Mouse (Mus musculus): ENCODE measurements at regions not wholly inside any gene's neighbourhood (a gene's known extent, or its start where the extent isn't known, plus 50 kb on each side); places are given as distances from the start of the nearest gene placed in this dataset.

DNA sequence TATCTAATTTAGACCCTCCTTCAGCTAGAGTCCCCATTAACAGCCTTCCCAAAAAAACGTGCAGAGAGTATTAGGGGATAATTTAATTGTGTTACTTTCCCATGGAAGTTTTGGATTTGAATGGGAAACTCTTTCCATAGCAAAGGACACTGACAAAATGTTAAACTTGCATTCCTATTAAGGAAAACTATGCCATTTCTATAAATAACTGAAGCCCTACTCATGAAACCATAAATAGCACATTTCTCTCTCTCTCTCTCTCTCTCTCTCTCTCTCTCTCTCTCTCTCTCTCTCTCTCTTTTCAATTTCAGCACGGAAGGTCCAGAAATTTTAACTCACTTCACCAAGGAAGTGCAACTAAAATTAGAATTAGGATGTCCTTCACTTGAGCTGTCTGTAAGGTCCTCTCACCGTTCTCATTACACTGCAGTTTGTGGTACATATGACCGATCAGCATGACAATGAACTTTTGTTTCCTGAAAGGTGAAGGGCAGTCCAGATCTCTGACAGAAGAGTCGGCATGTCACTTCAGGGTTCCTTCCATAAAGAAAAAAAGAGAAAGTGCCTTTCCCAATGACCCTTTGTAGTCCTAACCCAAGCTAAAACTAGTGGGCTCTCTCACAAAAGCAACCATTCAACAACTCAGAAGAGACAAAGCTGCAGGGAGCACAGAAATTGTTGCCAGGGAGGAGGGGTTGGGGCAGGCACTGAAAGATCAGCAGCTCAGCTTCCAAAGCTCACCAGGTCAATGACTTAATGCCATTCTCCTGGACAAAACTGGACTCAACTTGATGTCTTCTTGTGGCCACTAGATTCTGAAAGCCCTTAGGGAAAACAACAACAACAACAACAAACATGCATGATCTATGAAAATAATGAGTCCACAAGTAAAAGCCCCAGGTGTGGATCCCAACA lies 696.9 kb downstream of the Diaph3 start:
- DNase-seq (ENCODE audit: low spot score) = peak; percentile 15

DNA sequence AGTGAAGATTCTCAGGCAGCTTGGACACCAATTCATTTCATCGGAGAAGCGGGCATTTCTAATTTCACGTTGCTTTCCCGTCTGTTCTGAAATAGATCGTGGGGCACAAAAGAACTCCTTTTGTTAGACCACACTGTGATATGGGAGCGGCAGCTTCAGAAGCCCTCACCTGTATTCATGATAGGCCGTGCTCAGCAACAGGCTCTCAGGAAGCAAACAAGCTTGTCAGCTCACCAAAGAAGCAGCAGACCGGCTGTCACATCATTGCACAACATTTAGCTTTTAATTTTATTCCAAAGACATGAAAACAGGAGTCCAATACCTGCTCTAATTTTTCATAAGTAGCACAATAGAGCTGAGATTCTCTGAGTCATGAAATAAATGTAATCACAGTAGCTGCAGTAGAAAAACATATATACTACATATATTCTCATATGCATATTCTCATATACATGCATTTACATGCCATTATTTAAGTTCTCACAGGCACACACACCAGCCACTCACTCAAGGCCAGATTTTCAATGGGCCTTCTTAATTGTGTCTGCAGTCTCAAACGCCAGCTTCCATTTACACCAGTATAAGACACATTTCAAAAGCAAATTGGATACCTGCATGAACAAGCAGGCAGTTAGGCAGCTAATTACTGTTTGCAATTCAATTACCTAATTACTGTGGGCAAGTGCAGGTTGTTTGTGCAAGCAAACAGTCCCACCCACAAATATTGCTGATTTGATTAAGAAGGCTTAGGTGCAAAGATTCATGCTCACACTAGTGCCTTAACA lies 698.9 kb downstream of the Diaph3 start:
- no peak for DNase-seq (ENCODE audit: low spot score)

GRCm38 (mm10) chr14:86437383-86437782 lies 703.7 kb downstream of the Diaph3 start:
- no peak for DNase-seq (ENCODE audit: low spot score)

DNA sequence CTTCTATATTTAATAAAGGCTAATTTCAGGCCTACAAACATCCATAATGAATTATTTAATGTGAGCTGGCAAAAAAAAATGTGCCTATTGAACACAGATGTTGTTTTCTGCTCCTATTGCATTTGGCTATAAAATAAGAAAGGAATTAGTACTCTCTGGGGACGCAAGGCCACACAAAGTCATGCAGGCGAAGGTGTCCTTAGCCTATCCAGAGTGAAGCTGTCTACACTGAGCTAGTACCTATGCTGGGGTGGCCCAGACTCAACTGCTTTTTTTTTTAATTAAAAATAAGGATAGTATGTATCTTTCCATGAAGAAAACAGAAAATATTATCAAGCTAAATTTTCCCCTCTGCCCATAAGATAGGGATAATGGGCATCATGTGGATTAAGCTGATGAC lies 705.7 kb downstream of the Diaph3 start:
- no peak for DNase-seq (ENCODE audit: low spot score)

DNA sequence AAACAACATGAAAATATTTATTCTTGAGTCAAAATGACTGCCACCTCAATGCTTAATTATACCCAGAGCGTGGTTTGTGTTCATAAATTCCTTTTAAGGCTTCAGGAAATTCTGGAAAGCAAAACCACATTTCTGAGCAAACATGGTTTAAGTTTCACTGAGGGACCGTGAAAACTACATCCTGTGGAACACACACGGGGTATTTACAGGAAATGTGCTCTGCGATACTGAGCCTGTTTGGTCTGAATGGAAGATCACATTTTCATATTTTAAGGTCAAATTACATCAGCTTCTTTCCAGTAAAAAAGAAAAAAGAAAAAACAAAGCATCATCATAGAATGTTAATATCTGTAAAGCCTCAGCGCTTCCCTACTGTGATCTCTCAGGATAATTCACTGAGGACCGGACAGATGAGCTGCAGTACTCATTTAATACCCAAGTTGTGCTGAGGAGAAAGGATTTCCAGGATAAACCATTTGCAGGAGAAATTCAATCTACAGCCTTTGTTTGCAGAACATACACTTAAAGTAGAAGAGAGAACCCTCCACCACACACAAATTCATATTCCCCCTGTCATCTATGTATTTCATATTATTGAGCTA lies 709.7 kb downstream of the Diaph3 start:
- no peak for DNase-seq (ENCODE audit: low spot score)

DNA sequence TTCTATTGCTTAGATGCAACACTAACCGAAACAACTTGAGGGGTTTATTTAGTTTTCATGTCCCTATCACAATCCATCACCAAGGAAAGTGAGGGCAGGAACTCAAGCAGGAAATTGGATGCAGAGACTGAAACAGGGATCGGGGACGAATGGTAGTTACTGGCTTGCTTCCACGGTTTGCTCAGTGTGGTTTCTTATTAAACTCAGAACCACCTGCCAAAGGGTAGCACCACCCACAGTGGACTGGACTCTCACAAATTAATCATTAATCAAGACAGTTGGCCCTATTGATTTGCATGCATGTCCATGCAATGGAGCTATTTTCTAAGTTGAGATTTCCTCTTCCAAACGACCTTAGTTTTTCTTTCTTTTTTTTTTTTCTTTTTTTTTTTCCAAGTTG lies 719.2 kb downstream of the Diaph3 start:
- no peak for DNase-seq (ENCODE audit: low spot score)

GRCm38 (mm10) chr14:86419959-86420598 lies 721.0 kb downstream of the Diaph3 start:
- no peak for DNase-seq (ENCODE audit: low spot score)

- no peak for DNase-seq (ENCODE audit: low spot score)
Measured at GRCm38 (mm10) chr14:86396876-86397275, 744.2 kb downstream of the Diaph3 start.

- DNase-seq (ENCODE audit: low spot score) = no peak
Measured at GRCm38 (mm10) chr14:86395951-86396361, 745.1 kb downstream of the Diaph3 start.

- DNase-seq (ENCODE audit: low spot score) = no peak
Measured at GRCm38 (mm10) chr14:86395531-86395930, 745.5 kb downstream of the Diaph3 start.

DNA sequence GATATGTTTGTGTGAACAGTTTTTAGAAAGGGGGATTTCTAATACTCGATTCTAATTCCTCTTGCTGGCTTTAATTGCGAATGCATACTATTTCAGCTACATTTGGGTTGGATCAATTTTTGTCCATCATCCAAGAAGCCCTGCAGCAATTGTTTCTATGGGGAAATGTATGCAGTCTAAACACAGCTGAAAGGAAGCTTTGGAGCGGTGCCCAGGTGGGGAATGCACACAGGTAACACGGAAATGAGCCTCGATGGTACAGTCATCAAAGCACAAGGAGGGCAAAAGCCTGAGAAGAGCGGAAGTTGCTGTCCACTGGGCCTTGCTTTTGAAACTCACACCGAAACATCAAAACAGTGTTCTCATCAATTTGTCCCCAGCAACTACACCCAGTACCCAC lies 746.0 kb downstream of the Diaph3 start:
- DNase-seq (ENCODE audit: low spot score) = no peak

- no peak for DNase-seq (ENCODE audit: low spot score)
Measured at GRCm38 (mm10) chr14:86385136-86385535, 755.9 kb downstream of the Diaph3 start.

DNA sequence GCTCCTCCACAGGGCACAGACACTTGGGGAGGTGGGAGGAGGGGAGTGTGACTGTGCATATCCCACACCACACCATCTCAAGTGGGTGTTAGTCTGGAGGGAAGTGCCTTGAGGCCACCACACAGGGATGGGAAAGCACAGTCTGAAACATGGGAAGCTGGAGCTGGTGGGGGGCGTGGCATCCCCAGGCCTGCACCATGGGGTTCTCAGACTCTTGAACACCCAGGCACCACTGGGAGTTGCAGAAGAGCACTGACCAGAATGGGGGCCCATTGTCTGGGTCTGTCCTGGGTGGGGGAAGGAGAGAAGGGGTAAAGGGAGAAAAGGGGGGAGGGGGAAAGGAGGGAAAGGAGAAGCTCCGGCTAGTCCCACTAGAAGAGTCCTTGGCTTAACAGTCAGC lies 776.0 kb downstream of the Diaph3 start:
- no peak for DNase-seq (ENCODE audit: low spot score)

DNA sequence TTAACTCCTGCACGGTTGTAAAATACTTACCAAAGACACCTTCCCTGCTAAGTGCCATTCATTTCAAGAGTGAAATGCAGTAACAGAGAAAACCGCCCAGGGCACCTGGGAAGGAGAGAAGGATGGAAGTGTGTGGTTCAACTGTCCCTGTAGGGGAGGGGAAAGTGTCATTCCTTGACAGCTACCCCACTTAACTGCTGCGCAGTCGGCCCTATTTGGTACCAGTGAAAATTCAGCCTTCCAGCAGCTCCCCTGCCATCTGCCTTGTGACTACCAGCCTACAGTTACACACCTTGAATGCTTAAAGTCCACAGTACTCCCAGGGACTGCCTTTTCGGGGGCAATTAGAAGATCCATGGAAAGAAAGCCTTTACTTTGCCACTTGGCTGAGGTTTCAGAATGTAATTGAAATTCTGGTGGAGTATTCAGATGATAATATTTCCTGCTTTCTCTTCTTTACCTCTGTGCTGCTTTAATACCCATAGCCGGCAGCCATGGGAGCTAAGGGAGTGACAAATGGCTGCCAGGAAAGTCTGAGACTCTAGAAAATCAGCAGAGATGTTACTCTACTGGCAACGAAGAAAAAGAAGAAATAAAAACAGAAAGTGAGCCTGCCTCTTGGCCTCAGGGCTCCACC lies 780.5 kb downstream of the Diaph3 start:
- DNase-seq (ENCODE audit: low spot score) = no peak

GRCm38 (mm10) chr14:86358584-86358983 lies 782.5 kb downstream of the Diaph3 start:
- no peak for DNase-seq (ENCODE audit: low spot score)

- DNase-seq (ENCODE audit: low spot score) = no peak
Measured at GRCm38 (mm10) chr14:86350526-86350925, 790.5 kb downstream of the Diaph3 start.

DNA sequence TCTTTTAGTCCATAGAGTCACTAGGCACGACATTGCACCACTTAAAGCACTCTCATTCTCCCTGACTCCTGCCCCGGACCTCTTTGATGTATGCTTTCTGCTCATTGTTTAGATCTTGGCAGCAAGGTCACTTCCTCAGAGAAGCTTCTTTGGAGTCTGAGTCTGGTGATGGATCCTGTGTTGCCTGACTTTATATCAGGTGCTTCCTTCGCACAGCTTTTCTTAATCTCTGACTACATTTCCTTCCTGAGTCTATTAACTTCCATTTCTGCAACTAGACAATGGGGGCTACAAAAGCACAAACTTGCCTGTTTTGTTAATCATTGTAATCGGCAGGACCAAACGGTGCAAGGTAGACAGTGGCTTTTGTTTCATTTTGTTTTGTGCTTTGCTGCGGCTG lies 802.0 kb downstream of the Diaph3 start:
- no peak for DNase-seq (ENCODE audit: low spot score)

DNA sequence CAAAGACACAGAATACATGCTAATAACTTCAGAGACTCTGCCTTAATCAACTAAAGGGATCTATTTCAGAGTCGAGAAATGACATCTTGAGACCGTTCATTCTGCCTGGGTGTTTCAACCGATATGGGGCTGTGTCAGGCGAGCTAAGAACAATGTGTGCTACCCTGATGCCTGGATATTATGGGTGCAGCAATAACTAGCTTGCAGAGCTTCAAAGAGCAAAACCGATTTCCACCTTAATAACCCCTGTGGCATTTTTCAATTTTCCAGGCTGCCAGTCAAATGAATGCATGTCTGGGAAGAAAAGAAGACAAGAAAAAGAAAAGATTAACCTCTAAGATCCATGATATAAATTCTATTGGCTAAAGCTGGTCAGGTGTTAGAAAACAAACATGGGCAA lies 804.0 kb downstream of the Diaph3 start:
- no peak for DNase-seq (ENCODE audit: low spot score)

GRCm38 (mm10) chr14:86335284-86335683 lies 805.8 kb downstream of the Diaph3 start:
- DNase-seq (ENCODE audit: low spot score) = no peak

- no peak for DNase-seq (ENCODE audit: low spot score)
Measured at GRCm38 (mm10) chr14:86329176-86329575, 811.9 kb downstream of the Diaph3 start.

DNA sequence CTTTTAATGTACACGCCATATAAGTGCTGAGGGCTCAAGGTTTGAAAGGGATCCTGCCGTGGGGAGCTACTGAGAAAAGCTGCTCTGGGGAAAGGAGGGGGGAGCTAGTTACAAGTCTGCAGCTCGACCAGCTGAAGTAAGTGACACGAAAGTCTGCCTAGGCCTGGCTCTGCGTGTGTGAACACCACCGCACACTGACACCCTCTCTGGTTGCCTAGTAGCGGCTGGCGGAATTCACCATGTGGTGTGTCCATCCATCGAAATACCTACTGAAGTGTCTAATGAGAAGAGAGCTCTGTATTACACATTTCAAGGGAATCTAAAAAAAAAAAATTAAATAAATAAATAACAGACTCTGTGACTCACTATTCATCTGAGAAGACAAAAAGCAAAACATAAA lies 813.4 kb downstream of the Diaph3 start:
- DNase-seq (ENCODE audit: low spot score) = peak; percentile 24

GRCm38 (mm10) chr14:86322365-86322764 lies 818.7 kb downstream of the Diaph3 start:
- DNase-seq (ENCODE audit: low spot score) = no peak

Data from embryo, embryonic 10 days (tissue).